Mouse (Mus musculus) liver, embryonic 16.5 days (tissue): ENCODE results near the gene Fxyd2. TPM values are rescaled to one million over a fixed set of nuclear protein-coding genes. Genes with fewer than 3 reads are reported as not detected.

Source experiments
- ATAC-seq: fragments of 200-750 bp; cut with Nextera tagmentation; 2 replicates; pipeline ENCODE4 v1.8.0; 2017; ENCODE audit warnings: low read depth, mild to moderate bottlenecking, moderate number of reproducible peaks, moderate library complexity
- H3K27ac ChIP-seq: fragments of 300-500 bp; sonication (generic); 2 replicates; pipeline ENCODE4 v1.5.1; 2014; ENCODE audit warnings: mild to moderate bottlenecking, low read length
- H3K27me3 ChIP-seq: fragments of 300-500 bp; sonication (generic); 2 replicates; pipeline ENCODE4 v1.6.1; 2014; ENCODE audit warnings: low read depth, low read length, mixed read lengths; ENCODE audit not compliant: control insufficient read depth, insufficient read depth
- H3K36me3 ChIP-seq: fragments of 300-500 bp; sonication (generic); 2 replicates; pipeline ENCODE4 v1.6.1; 2014; ENCODE audit warnings: mild to moderate bottlenecking; ENCODE audit not compliant: control insufficient read depth, insufficient read depth
- H3K4me1 ChIP-seq: fragments of 300-500 bp; sonication (generic); 2 replicates; pipeline ENCODE4 v1.6.1; 2014; ENCODE audit warnings: low read depth, low read length, mixed read lengths; ENCODE audit not compliant: control insufficient read depth
- H3K4me2 ChIP-seq: fragments of 300-500 bp; sonication (generic); 2 replicates; pipeline ENCODE4 v1.6.1; 2014; ENCODE audit warnings: low read depth, low read length, mixed read lengths
- H3K4me3 ChIP-seq: fragments of 300-500 bp; sonication (generic); 2 replicates; pipeline ENCODE4 v1.5.1; 2014; ENCODE audit warnings: low read depth, mild to moderate bottlenecking, low read length
- H3K9ac ChIP-seq: fragments of 300-500 bp; sonication (generic); 2 replicates; pipeline ENCODE4 v1.6.1; 2014; ENCODE audit warnings: low read depth, low read length
- H3K9me3 ChIP-seq: fragments of 300-500 bp; sonication (generic); replicated peaks from 2 replicates; pipeline ENCODE4 v1.6.1; 2016; ENCODE audit warnings: low read length; ENCODE audit not compliant: control insufficient read depth
- WGBS: fragments of 180-500 bp; shearing (Covaris S2); extraction: QIAGEN DNeasy Blood & Tissue Kit; methylation state at CpG from one replicate; pipeline ENCODE4 v1.1.7; 2014; ENCODE audit not compliant: insufficient replicate concordance; 5-methylcytosine and 5-hydroxymethylcytosine counted together
- polyA plus RNA-seq: library from polyadenylated mRNA; unstranded; fragments of >200 nt; fragmentation: Nextera tagmentation; extraction: Ambion mirVana; gene quantifications from 2 replicates; pipeline ENCODE4 v1.2.1, GENCODE M21; 2015

Fxyd2 gene
- polyA plus RNA-seq, 1 experiment from 2014 or later, result 0.41 TPM

DNA sequence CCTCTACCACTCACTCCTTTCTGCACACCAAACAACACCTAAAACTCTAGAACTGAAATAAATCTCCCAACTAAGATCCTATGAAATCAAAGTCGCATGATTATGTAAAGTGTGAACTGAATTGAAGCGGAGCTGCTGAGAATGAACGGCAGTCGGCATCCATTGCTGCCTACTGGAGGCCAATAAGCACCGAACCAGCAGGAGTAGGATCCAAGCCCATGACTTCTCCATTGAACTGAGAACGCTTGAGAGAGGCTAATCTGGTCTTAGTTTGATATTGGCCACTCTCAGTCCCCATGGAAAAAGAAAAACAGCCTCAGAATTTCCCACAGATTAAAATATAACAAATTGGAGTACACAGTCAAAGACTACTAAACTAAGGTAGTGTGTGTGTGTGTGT lies 15.6 kb upstream of the Fxyd2 start:
- Histone ChIP-seq H3K9me3 (no peaks in the 10 kb centered on the region), H3K27ac (no peak overlapping the region), H3K36me3 (no peaks in the 10 kb centered on the region), H3K4me3 (no peak overlapping the region), H3K27me3 (no peaks in the 10 kb centered on the region), H3K9ac (no peak overlapping the region), H3K4me2 (no peak overlapping the region), H3K4me1 (no peaks in the 10 kb centered on the region)
- WGBS, result 70% methylated on average over 6 of the region's 6 CpGs
- ATAC-seq, result no peak

DNA sequence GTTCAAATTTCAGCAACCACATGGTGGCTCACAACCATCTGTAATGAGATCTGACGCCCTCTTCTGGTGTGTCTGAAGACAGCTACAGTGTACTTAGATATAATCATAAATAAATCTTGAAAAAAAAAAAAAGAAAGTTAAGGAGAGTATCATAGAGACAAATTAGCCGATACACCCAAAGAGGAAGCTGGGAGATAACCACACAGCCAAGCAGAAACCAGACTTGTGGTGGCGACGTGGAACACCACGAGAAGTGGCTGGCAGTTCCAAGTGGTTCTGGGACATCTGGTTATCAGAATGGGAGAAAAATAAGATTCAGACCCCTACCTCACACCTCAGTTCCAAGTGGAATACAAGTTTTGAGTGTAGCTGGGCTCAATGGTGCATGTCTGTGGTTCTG lies 12.8 kb upstream of the Fxyd2 start:
- no peaks in the 10 kb centered on the region for H3K36me3 ChIP-seq
- H3K9me3 ChIP-seq, result no peaks in the 10 kb centered on the region
- H3K4me1 ChIP-seq, result no peaks in the 10 kb centered on the region
- no peak overlapping the region for H3K4me2 ChIP-seq
- ATAC-seq, result no peak
- 21% methylated on average over 5 of the region's 5 CpGs for WGBS
- H3K27me3 ChIP-seq, result no peaks in the 10 kb centered on the region
- no peak overlapping the region for H3K4me3 ChIP-seq
- H3K27ac ChIP-seq, result no peak overlapping the region
- no peak overlapping the region for H3K9ac ChIP-seq

DNA sequence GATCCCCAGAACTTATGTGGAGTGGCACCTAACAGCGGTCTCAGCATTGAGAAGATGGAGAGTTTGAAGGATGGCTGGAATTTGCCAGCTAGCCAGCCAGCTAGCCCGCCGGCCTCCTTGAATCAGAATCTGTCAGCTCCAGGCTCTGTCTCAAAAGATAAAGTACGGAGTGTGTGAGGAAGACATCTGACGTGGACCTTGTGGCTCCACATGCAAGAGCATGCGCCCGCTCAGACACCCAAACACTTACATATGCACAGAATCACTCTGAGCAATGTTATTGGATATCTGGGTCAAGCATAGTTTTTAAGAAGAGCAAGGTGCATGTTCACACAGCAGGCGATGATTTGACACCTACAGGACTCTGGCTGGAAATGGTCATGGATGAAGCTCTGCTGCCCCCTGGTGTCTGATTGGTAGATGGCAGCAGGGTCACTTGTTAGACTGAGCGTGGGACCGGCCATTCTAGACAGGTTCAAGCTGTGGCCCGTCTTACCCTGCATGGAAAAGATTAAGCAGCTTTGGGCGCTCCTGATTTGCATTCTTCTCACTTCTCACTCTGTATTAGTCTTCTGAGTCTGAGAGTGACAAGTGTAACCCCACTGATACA lies 11.0 kb upstream of the Fxyd2 start:
- Histone ChIP-seq H3K27me3 (no peaks in the 10 kb centered on the region), H3K27ac (no peak overlapping the region), H3K4me2 (no peak overlapping the region), H3K4me1 (no peaks in the 10 kb centered on the region), H3K36me3 (no peaks in the 10 kb centered on the region), H3K9ac (no peak overlapping the region), H3K9me3 (no peaks in the 10 kb centered on the region), H3K4me3 (no peak overlapping the region)
- 32% methylated on average over 12 of the region's 12 CpGs for WGBS
- no peak for ATAC-seq

DNA sequence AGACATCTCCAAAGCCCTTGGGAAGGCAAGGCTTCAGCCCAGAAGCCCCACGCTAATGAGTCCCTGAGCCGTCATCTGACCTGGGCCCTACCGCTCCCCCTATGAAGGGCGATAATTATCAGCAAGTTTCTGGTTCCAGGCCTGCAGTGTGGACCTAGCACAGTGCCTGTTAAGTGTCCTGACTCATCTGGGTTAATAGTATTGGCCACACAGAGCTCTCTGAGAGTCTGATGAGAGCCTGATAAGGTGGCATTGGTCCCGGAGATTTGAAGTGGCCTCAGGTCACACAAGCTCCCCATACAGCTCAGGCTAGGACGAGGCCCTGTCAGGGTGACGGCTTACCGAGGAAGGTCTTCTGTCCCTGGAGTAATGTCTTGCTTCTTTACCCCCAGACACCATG lies 9.9 kb upstream of the Fxyd2 start:
- no peak for ATAC-seq
- H3K9ac ChIP-seq, result no peak overlapping the region
- no peaks in the 10 kb centered on the region for H3K36me3 ChIP-seq
- H3K4me1 ChIP-seq, result no peaks in the 10 kb centered on the region
- no peak overlapping the region for H3K4me2 ChIP-seq
- H3K27me3 ChIP-seq, result no peaks in the 10 kb centered on the region
- H3K4me3 ChIP-seq, result no peak overlapping the region
- no peak overlapping the region for H3K27ac ChIP-seq
- 69% methylated on average over 8 of the region's 8 CpGs for WGBS
- H3K9me3 ChIP-seq, result no peaks in the 10 kb centered on the region

DNA sequence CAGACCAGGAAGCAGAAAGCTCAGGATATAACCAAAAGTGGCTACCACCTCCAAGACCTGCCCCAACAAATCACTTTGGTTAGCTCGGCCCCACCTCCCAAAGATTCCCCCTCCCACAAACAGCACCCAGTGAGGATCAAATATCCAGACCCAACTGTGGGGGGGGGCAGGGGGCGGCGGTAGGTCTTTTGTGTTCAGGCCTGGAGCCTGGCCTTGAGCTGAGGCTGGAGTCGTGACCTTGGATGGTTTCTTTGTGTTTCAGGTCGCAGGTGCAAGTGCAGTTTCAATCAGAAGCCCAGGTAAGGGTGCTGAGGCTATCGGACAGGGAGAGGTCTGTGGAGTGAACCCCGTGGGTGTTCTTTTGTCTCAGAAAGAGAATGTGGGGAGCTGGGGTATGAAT lies 8.2 kb upstream of the Fxyd2 start:
- Histone ChIP-seq H3K27ac (no peak overlapping the region), H3K9me3 (no peaks in the 10 kb centered on the region), H3K36me3 (no peaks in the 10 kb centered on the region), H3K4me1 (no peaks in the 10 kb centered on the region), H3K27me3 (no peaks in the 10 kb centered on the region), H3K4me3 (no peak overlapping the region), H3K4me2 (no peak overlapping the region), H3K9ac (no peak overlapping the region)
- 50% methylated on average over 7 of the region's 7 CpGs for WGBS
- no peak for ATAC-seq

DNA sequence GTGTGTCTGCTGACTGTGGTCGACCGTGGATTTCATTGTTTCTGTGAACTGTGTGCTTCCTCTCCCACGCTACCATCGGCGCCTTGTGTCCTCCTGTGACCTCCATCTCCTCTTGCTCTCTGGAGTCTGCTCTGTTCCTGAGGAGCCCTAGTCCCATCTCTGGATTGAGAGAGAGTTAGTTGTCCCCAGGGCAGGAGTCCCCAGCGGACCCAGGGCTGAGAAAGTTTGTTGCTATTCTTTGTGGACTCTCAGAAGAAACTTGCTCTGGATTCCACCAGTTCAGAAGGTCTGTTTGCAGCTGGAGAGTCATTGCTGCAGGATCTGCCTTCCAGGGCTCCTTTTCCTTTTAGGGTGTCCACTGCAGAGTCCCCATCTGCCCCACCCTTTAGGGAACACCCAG lies 4.3 kb upstream of the Fxyd2 start:
- WGBS, result 68% methylated on average over 6 of the region's 6 CpGs
- no peak for ATAC-seq
- Histone ChIP-seq H3K4me3 (no peak overlapping the region), H3K27me3 (no peaks in the 10 kb centered on the region), H3K36me3 (no peaks in the 10 kb centered on the region), H3K4me2 (no peak overlapping the region), H3K9ac (no peak overlapping the region), H3K9me3 (no peaks in the 10 kb centered on the region), H3K27ac (no peak overlapping the region), H3K4me1 (no peaks in the 10 kb centered on the region)

DNA sequence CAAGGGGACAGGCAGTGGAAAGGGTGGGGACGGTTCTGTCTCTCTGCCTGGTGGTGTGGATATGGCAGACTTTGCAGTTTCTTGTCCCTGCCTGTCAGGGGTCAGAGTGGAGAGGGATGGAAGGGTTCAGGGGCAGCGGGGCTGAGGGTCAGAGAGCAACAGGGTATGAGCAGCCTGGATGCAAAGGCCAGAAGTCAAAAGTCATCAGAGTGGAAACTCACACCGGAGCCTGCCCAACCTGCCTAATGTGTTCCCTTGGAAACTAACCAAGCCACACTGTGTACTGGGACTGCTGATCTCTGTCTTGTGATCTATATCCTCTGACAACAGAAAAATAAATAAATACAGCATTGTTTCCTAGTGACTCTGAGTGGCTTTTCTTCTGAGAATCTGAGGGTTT lies 3.7 kb upstream of the Fxyd2 start:
- Histone ChIP-seq H3K27ac (no peak overlapping the region), H3K27me3 (no peaks in the 10 kb centered on the region), H3K4me3 (no peak overlapping the region), H3K4me1 (no peaks in the 10 kb centered on the region), H3K36me3 (no peaks in the 10 kb centered on the region), H3K4me2 (no peak overlapping the region), H3K9ac (no peak overlapping the region), H3K9me3 (no peaks in the 10 kb centered on the region)
- no peak for ATAC-seq
- WGBS, result 46% methylated on average over 3 of the region's 3 CpGs

DNA sequence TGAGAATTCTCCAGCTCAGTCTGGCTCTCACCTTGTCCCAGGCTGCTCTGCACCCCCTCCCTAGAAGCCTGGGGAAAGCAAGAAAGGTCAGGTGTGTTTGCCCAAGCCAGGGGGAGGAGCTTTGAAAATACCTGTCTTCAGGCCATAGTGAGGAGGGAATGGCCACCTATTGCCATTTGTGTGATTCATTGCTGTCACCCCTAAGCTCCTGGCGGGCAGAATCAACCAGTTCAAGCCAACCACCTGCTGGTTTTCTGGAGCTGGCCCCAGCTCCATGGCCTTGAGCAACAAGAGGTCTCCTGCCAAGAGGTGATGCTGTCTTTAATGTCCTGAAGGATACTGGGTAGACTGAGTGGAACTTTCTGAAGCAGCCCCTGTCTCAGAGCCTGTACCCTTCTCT lies 1.1 kb upstream of the Fxyd2 start:
- Histone ChIP-seq H3K4me3 (no peak overlapping the region), H3K9me3 (no peaks in the 10 kb centered on the region), H3K4me2 (no peak overlapping the region), H3K36me3 (no peaks in the 10 kb centered on the region), H3K9ac (no peak overlapping the region), H3K27ac (no peak overlapping the region), H3K27me3 (peaks cover 2% of the 10 kb centered on the region; the same call in 1 of the 2 replicates), H3K4me1 (no peaks in the 10 kb centered on the region)
- no peak for ATAC-seq
- WGBS, result 29% methylated on average over 1 of the region's 1 CpGs

DNA sequence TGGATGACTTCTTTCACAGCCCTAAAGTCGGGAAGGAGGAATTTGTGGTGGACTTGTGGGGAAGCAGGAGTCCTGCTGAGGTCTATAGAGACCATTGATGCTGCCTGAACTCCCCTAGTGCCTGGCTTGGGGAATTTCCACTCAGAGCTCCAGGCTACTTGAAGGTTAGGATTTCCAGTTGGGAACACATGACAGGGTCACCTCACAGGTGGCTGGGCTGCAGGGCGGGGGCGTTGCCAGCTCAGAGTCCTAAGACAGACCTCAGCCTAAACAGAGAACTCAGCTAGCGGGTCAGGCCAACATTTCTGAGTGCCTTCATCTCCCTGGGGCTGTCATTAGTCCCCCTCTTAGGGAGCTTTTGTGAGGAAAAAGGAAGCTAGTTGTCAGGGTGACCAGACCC lies 2.4 kb downstream of the Fxyd2 start:
- H3K27ac ChIP-seq, result no peak overlapping the region
- WGBS, result 39% methylated on average over 4 of the region's 4 CpGs
- H3K4me3 ChIP-seq, result no peak overlapping the region
- H3K9ac ChIP-seq, result no peak overlapping the region
- H3K4me2 ChIP-seq, result no peak overlapping the region
- no peaks in the 10 kb centered on the region for H3K9me3 ChIP-seq
- H3K27me3 ChIP-seq, result peaks cover 2% of the 10 kb centered on the region; the same call in 1 of the 2 replicates
- no peak for ATAC-seq
- H3K4me1 ChIP-seq, result no peaks in the 10 kb centered on the region
- no peaks in the 10 kb centered on the region for H3K36me3 ChIP-seq
